Mouse (Mus musculus): ENCODE measurements at regions not wholly inside any gene's neighbourhood (a gene's known extent, or its start where the extent isn't known, plus 50 kb on each side); places are given as distances from the start of the nearest gene placed in this dataset.

GRCm38 (mm10) chr16:3231566-3231965, 359.3 kb upstream of the Olfr161 start:
- peaks cover 46% of the 10 kb centered on the region for H3K9me3 ChIP-seq (ENCODE audit: control insufficient read depth, low read length)
- ATAC-seq = peak; percentile 63; the same call in 1 of the 2 replicates

GRCm38 (mm10) chr16:3232610-3233009, 358.2 kb upstream of the Olfr161 start:
- H3K4me3 ChIP-seq (ENCODE audit: low read length) = no peak overlapping the region
- H3K9me3 ChIP-seq (ENCODE audit: control insufficient read depth, low read length) = peaks cover 52% of the 10 kb centered on the region
- no peaks in the 10 kb centered on the region for H3K36me3 ChIP-seq (ENCODE audit: control insufficient read depth, insufficient read depth, low read length)
- no peak for ATAC-seq
- no peak overlapping the region for H3K27ac ChIP-seq (ENCODE audit: low read depth, low read length)
- 61% methylated on average over 2 of the region's 2 CpGs for WGBS
- H3K27me3 ChIP-seq (replicated peaks; ENCODE audit: control insufficient read depth, insufficient read depth, low read length) = no peaks in the 10 kb centered on the region
- H3K4me1 ChIP-seq (ENCODE audit: control insufficient read depth, insufficient read depth, low read depth, low read length) = no peaks in the 10 kb centered on the region
- no peak overlapping the region for H3K4me2 ChIP-seq (ENCODE audit: low read length)
- H3K9ac ChIP-seq (ENCODE audit: low read depth, low read length) = no peak overlapping the region

More at GRCm38 (mm10) chr16:3231566-3231965, 359.3 kb upstream of the Olfr161 start:
- H3K4me1 ChIP-seq (ENCODE audit: control insufficient read depth, insufficient read depth, low read depth, low read length) = no peaks in the 10 kb centered on the region
- no peak overlapping the region for H3K27ac ChIP-seq (ENCODE audit: low read depth, low read length)
- no peak overlapping the region for H3K9ac ChIP-seq (ENCODE audit: low read depth, low read length)
- no peaks in the 10 kb centered on the region for H3K27me3 ChIP-seq (replicated peaks; ENCODE audit: control insufficient read depth, insufficient read depth, low read length)
- WGBS = 73% methylated on average over 3 of the region's 3 CpGs
- H3K36me3 ChIP-seq (ENCODE audit: control insufficient read depth, insufficient read depth, low read length) = no peaks in the 10 kb centered on the region
- no peak overlapping the region for H3K4me2 ChIP-seq (ENCODE audit: low read length)
- no peak overlapping the region for H3K4me3 ChIP-seq (ENCODE audit: low read length)

GRCm38 (mm10) chr16:3234063-3234462, 356.8 kb upstream of the Olfr161 start:
- no peak overlapping the region for H3K4me2 ChIP-seq (ENCODE audit: low read length)
- 61% methylated on average over 2 of the region's 2 CpGs for WGBS
- no peak overlapping the region for H3K4me3 ChIP-seq (ENCODE audit: low read length)
- peak; percentile 22; the same call in 1 of the 2 replicates for ATAC-seq
- no peaks in the 10 kb centered on the region for H3K4me1 ChIP-seq (ENCODE audit: control insufficient read depth, insufficient read depth, low read depth, low read length)
- H3K9ac ChIP-seq (ENCODE audit: low read depth, low read length) = no peak overlapping the region
- H3K36me3 ChIP-seq (ENCODE audit: control insufficient read depth, insufficient read depth, low read length) = no peaks in the 10 kb centered on the region
- peaks cover 61% of the 10 kb centered on the region for H3K9me3 ChIP-seq (ENCODE audit: control insufficient read depth, low read length)
- H3K27ac ChIP-seq (ENCODE audit: low read depth, low read length) = no peak overlapping the region
- no peaks in the 10 kb centered on the region for H3K27me3 ChIP-seq (replicated peaks; ENCODE audit: control insufficient read depth, insufficient read depth, low read length)

GRCm38 (mm10) chr16:3240982-3241719, 349.7 kb upstream of the Olfr161 start:
- 78% methylated on average over 5 of the region's 5 CpGs for WGBS
- no peaks in the 10 kb centered on the region for H3K36me3 ChIP-seq (ENCODE audit: control insufficient read depth, insufficient read depth, low read length)
- no peaks in the 10 kb centered on the region for H3K4me1 ChIP-seq (ENCODE audit: control insufficient read depth, insufficient read depth, low read depth, low read length)
- H3K27me3 ChIP-seq (replicated peaks; ENCODE audit: control insufficient read depth, insufficient read depth, low read length) = no peaks in the 10 kb centered on the region
- H3K4me3 ChIP-seq (ENCODE audit: low read length) = no peak overlapping the region
- H3K9me3 ChIP-seq (ENCODE audit: control insufficient read depth, low read length) = peaks cover 58% of the 10 kb centered on the region
- no peak overlapping the region for H3K4me2 ChIP-seq (ENCODE audit: low read length)
- H3K9ac ChIP-seq (ENCODE audit: low read depth, low read length) = no peak overlapping the region
- no peak overlapping the region for H3K27ac ChIP-seq (ENCODE audit: low read depth, low read length)
- ATAC-seq = no peak

- no peaks in the 10 kb centered on the region for H3K36me3 ChIP-seq (ENCODE audit: control insufficient read depth, insufficient read depth, low read length)
- 65% methylated on average over 1 of the region's 1 CpGs for WGBS
- peaks cover 58% of the 10 kb centered on the region for H3K9me3 ChIP-seq (ENCODE audit: control insufficient read depth, low read length)
Observed at GRCm38 (mm10) chr16:3241939-3242338, 348.9 kb upstream of the Olfr161 start.

GRCm38 (mm10) chr16:3246422-3246821, 344.4 kb upstream of the Olfr161 start:
- Histone ChIP-seq H3K9ac (ENCODE audit: low read depth, low read length) (no peak overlapping the region), H3K27ac (ENCODE audit: low read depth, low read length) (no peak overlapping the region), H3K4me1 (ENCODE audit: control insufficient read depth, insufficient read depth, low read depth, low read length) (no peaks in the 10 kb centered on the region), H3K4me3 (ENCODE audit: low read length) (no peak overlapping the region), H3K27me3 (replicated peaks; ENCODE audit: control insufficient read depth, insufficient read depth, low read length) (no peaks in the 10 kb centered on the region), H3K4me2 (ENCODE audit: low read length) (no peak overlapping the region), H3K36me3 (ENCODE audit: control insufficient read depth, insufficient read depth, low read length) (no peaks in the 10 kb centered on the region), H3K9me3 (ENCODE audit: control insufficient read depth, low read length) (peaks cover 36% of the 10 kb centered on the region)
- peak; percentile 20; the same call in 1 of the 2 replicates for ATAC-seq

More at GRCm38 (mm10) chr16:3241939-3242338, 348.9 kb upstream of the Olfr161 start:
- Histone ChIP-seq H3K9ac (ENCODE audit: low read depth, low read length) (no peak overlapping the region), H3K4me2 (ENCODE audit: low read length) (no peak overlapping the region), H3K4me1 (ENCODE audit: control insufficient read depth, insufficient read depth, low read depth, low read length) (no peaks in the 10 kb centered on the region), H3K27ac (ENCODE audit: low read depth, low read length) (no peak overlapping the region), H3K27me3 (replicated peaks; ENCODE audit: control insufficient read depth, insufficient read depth, low read length) (no peaks in the 10 kb centered on the region), H3K4me3 (ENCODE audit: low read length) (no peak overlapping the region)
- no peak for ATAC-seq

GRCm38 (mm10) chr16:3247006-3247754, 343.7 kb upstream of the Olfr161 start:
- H3K4me1 ChIP-seq (ENCODE audit: control insufficient read depth, insufficient read depth, low read depth, low read length) = no peaks in the 10 kb centered on the region
- no peak overlapping the region for H3K4me2 ChIP-seq (ENCODE audit: low read length)
- H3K27me3 ChIP-seq (replicated peaks; ENCODE audit: control insufficient read depth, insufficient read depth, low read length) = no peaks in the 10 kb centered on the region
- H3K4me3 ChIP-seq (ENCODE audit: low read length) = no peak overlapping the region
- WGBS = 50% methylated on average over 2 of the region's 2 CpGs
- H3K36me3 ChIP-seq (ENCODE audit: control insufficient read depth, insufficient read depth, low read length) = no peaks in the 10 kb centered on the region
- no peak overlapping the region for H3K27ac ChIP-seq (ENCODE audit: low read depth, low read length)
- peaks cover 31% of the 10 kb centered on the region for H3K9me3 ChIP-seq (ENCODE audit: control insufficient read depth, low read length)
- H3K9ac ChIP-seq (ENCODE audit: low read depth, low read length) = no peak overlapping the region
- no peak for ATAC-seq

- WGBS = 60% methylated on average over 2 of the region's 2 CpGs
- ATAC-seq = no peak
- H3K36me3 ChIP-seq (ENCODE audit: control insufficient read depth, insufficient read depth, low read length) = no peaks in the 10 kb centered on the region
- H3K4me3 ChIP-seq (ENCODE audit: low read length) = no peak overlapping the region
- H3K9ac ChIP-seq (ENCODE audit: low read depth, low read length) = no peak overlapping the region
- H3K4me1 ChIP-seq (ENCODE audit: control insufficient read depth, insufficient read depth, low read depth, low read length) = no peaks in the 10 kb centered on the region
- H3K4me2 ChIP-seq (ENCODE audit: low read length) = no peak overlapping the region
- H3K9me3 ChIP-seq (ENCODE audit: control insufficient read depth, low read length) = peaks cover 29% of the 10 kb centered on the region
- H3K27ac ChIP-seq (ENCODE audit: low read depth, low read length) = no peak overlapping the region
- no peaks in the 10 kb centered on the region for H3K27me3 ChIP-seq (replicated peaks; ENCODE audit: control insufficient read depth, insufficient read depth, low read length)
Observed at GRCm38 (mm10) chr16:3247755-3248110, 343.1 kb upstream of the Olfr161 start.

GRCm38 (mm10) chr16:3253885-3254284, 337.0 kb upstream of the Olfr161 start:
- H3K4me3 ChIP-seq (ENCODE audit: low read length) = no peak overlapping the region
- ATAC-seq = no peak
- H3K4me2 ChIP-seq (ENCODE audit: low read length) = no peak overlapping the region
- 37% methylated on average over 1 of the region's 1 CpGs for WGBS
- no peaks in the 10 kb centered on the region for H3K27me3 ChIP-seq (replicated peaks; ENCODE audit: control insufficient read depth, insufficient read depth, low read length)
- no peaks in the 10 kb centered on the region for H3K36me3 ChIP-seq (ENCODE audit: control insufficient read depth, insufficient read depth, low read length)
- H3K9ac ChIP-seq (ENCODE audit: low read depth, low read length) = no peak overlapping the region
- H3K27ac ChIP-seq (ENCODE audit: low read depth, low read length) = no peak overlapping the region
- no peaks in the 10 kb centered on the region for H3K4me1 ChIP-seq (ENCODE audit: control insufficient read depth, insufficient read depth, low read depth, low read length)
- peaks cover 28% of the 10 kb centered on the region for H3K9me3 ChIP-seq (ENCODE audit: control insufficient read depth, low read length)

Measured in hindbrain, embryonic 16.5 days (tissue).